ENCODE assay signal across 22 mouse cellular contexts in the genomic region with DNA sequence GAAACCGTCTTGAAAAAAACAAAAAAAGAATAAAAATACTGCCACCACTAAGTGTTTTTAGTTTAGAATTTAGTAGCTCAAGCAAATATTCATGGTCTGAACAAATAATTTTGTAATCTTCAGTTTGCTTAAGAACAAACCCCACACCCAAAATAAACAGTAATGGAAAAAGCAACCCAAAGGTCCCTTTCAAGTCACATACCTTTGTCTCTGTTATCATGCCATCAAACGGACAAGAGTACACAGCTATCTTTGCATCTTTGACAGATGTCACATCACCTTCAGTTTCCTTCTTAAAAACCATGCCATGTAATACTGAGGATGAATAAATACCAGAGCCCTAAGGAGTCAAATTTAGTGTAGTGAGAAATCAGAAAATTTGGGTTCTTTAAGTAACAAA. TPM values are rescaled to one million over a fixed set of nuclear protein-coding genes. Genes with fewer than 3 reads are reported as not detected.
DNase-seq lines count a peak whose midpoint lies in the region; ATAC-seq and TF ChIP-seq lines count a peak whose summit lies in the region.
"Had no signal": no experiment of that assay in that cellular context is flagged by ENCODE, and none has a peak within 500 bp of the region (broad histone marks: within the 10 kb centered on the region; RNA-seq: fewer than 3 reads in every experiment).

No protein-coding gene starts in this region.

- peak; percentile 3 for DNase-seq in heart, adult 11 months
- DNase-seq in heart, embryonic 10.5 days (ENCODE audit: low spot score) = no peak
- DNase-seq in liver, adult 2 months (ENCODE audit: extremely low read depth, low read depth, low spot score) = peak; percentile 94
- DNase-seq in liver (no peak), CH12.LX (ENCODE audit: extremely low read depth) (no peak)
- no peak for DNase-seq in liver, postnatal 0 days
- no peak for DNase-seq in liver, embryonic 11.5 days (ENCODE audit: low spot score)
- no peak for DNase-seq in layer of hippocampus, adult 11-12 months (ENCODE audit: low spot score)
- DNase-seq: adrenal gland, adult 2 months; adrenal gland, adult 8-10 months; adrenal gland, postnatal 10 days; adrenal gland, postnatal 14 days; adrenal gland, postnatal 25 days; adrenal gland, postnatal 36 days; B cell, adult 2 months; cerebellum, adult 11 months; cerebellum, adult 11-12 months; cerebellum, adult 18-20 months had no signal

- peak; percentile 63 for ATAC-seq in liver, postnatal 0 days
- no peak for ATAC-seq in liver, embryonic 11.5 days (replicated peaks; ENCODE audit: low FRiP score)
- ATAC-seq: activated CD4-positive, CD25-positive, alpha-beta regulatory T cell, adult 4 months; CD4-positive, CD25-positive, alpha-beta regulatory T cell, adult 4 months; Patski had no signal

- dilution Hi-C loops in CH12.LX (cut with MboI; ENCODE audit: extremely low pct_ligation_motif_present, extremely low pct_unique_long_range_greater_than_20kb, low sequenced_read_pairs) = no loop called here

- H3K79me2 ChIP-seq in liver, adult 2 months (ENCODE audit: control insufficient read depth, insufficient read depth, low read length) = no peaks in the 10 kb centered on the region
- H3K79me2 ChIP-seq in CH12.LX (replicated peaks; ENCODE audit: control insufficient read depth, extremely low read depth, insufficient read depth, poor library complexity, severe bottlenecking) = peaks cover 39% of the 10 kb centered on the region

- in situ Hi-C loops in CH12.LX (cut with MboI; ENCODE audit: low pct_ligation_motif_present, low pct_unique_long_range_greater_than_20kb, low sequenced_read_pairs) = no loop called here

- no peak for TF ChIP-seq POLR2A in liver, adult 2 months (IDR thresholded peaks at IDR 0.05; ENCODE audit: extremely low read depth, insufficient read depth, low read length)
- TF ChIP-seq POLR2A in CH12.LX (IDR thresholded peaks at IDR 0.05; ENCODE audit: low read depth, low read length) = no peak

- no peak overlapping the region for H3K9ac ChIP-seq in liver, adult 2 months (ENCODE audit: low read depth, low read length)
- H3K9ac ChIP-seq in liver, postnatal 0 days (replicated peaks) = no peak overlapping the region
- no peak overlapping the region for H3K9ac ChIP-seq in liver, embryonic 11.5 days (ENCODE audit: low read depth, low read length)
- H3K9ac ChIP-seq in CH12.LX (ENCODE audit: insufficient read depth, low read depth) = no peak overlapping the region

- H3K4me2 ChIP-seq in liver, postnatal 0 days (ENCODE audit: low read depth, low read length) = no peak overlapping the region
- no peak overlapping the region for H3K4me2 ChIP-seq in liver, embryonic 11.5 days
- no peak overlapping the region for H3K4me2 ChIP-seq in CH12.LX (ENCODE audit: insufficient read depth, low read depth, poor library complexity, severe bottlenecking)

- no peak for TF ChIP-seq RAD21 in CH12.LX (IDR thresholded peaks at IDR 0.05; ENCODE audit: low read depth, low read length)

- no peak for TF ChIP-seq EP300 in liver, postnatal 0 days (IDR thresholded peaks at IDR 0.05; ENCODE audit: low read depth)
- no peak for TF ChIP-seq EP300 in CH12.LX (IDR thresholded peaks at IDR 0.05; ENCODE audit: low read length)

- no peak overlapping the region for H3K4me3 ChIP-seq in heart, embryonic 10.5 days
- no peak overlapping the region for H3K4me3 ChIP-seq in liver, adult 2 months (ENCODE audit: insufficient read depth, low read depth, low read length)
- H3K4me3 ChIP-seq in liver, postnatal 0 days (ENCODE audit: low read depth, low read length) = no peak overlapping the region
- H3K4me3 ChIP-seq in liver, embryonic 11.5 days (ENCODE audit: low read depth, low read length) = no peak overlapping the region
- no peak overlapping the region for H3K4me3 ChIP-seq in CH12.LX (replicated peaks in 1 of 3; ENCODE audit: low read depth in 2 of 3, low read length in 2 of 3, poor library complexity in 1 of 3)

- no peaks in the 10 kb centered on the region for H3K4me1 ChIP-seq in heart, embryonic 10.5 days
- peaks cover 9% of the 10 kb centered on the region; the same call in 1 of the 2 replicates for H3K4me1 ChIP-seq in liver, adult 2 months (ENCODE audit: control insufficient read depth, insufficient read depth, low read length)
- H3K4me1 ChIP-seq in liver, postnatal 0 days (ENCODE audit: insufficient read depth) = no peaks in the 10 kb centered on the region
- H3K4me1 ChIP-seq in liver, embryonic 11.5 days (replicated peaks; ENCODE audit: control insufficient read depth, insufficient read depth, low read length) = no peaks in the 10 kb centered on the region
- peaks cover 3 to 17% of the 10 kb centered on the region in 2 experiments; a peak in 3 of 4 replicates for H3K4me1 ChIP-seq in CH12.LX (ENCODE audit: control insufficient read depth in 1 of 2, insufficient read depth in 2 of 2)

- H3K27ac ChIP-seq in heart, embryonic 10.5 days = no peak overlapping the region
- H3K27ac ChIP-seq in liver, adult 2 months (replicated peaks; ENCODE audit: insufficient read depth, low read depth, low read length) = peak overlapping the region; percentile 75
- H3K27ac ChIP-seq in liver, postnatal 0 days (ENCODE audit: low read depth) = 0 out of 2 replicates have a peak overlapping the region, but pooled peaks have one; percentile 23
- H3K27ac ChIP-seq in liver, embryonic 11.5 days (ENCODE audit: low read depth, low read length) = no peak overlapping the region
- no peak overlapping the region for H3K27ac ChIP-seq in CH12.LX (ENCODE audit: insufficient read depth, low read depth)

- H3K27me3 ChIP-seq in heart, embryonic 10.5 days (ENCODE audit: insufficient read depth, poor library complexity, severe bottlenecking) = no peaks in the 10 kb centered on the region
- H3K27me3 ChIP-seq in liver, adult 2 months (ENCODE audit: control insufficient read depth, insufficient read depth, low read length) = no peaks in the 10 kb centered on the region
- no peaks in the 10 kb centered on the region for H3K27me3 ChIP-seq in liver, postnatal 0 days (ENCODE audit: insufficient read depth, low read length)
- no peaks in the 10 kb centered on the region for H3K27me3 ChIP-seq in liver, embryonic 11.5 days (replicated peaks; ENCODE audit: control insufficient read depth, insufficient read depth, low read length)
- no peaks in the 10 kb centered on the region for H3K27me3 ChIP-seq in CH12.LX (replicated peaks)
- H3K27me3 ChIP-seq: Patski had no signal

- peaks cover 98% of the 10 kb centered on the region for H3K36me3 ChIP-seq in heart, embryonic 10.5 days
- H3K36me3 ChIP-seq in liver, adult 2 months (ENCODE audit: control insufficient read depth, insufficient read depth, low read length) = peaks cover 80% of the 10 kb centered on the region
- H3K36me3 ChIP-seq in liver, postnatal 0 days (replicated peaks; ENCODE audit: insufficient read depth, low read length) = peaks cover 85% of the 10 kb centered on the region
- peaks cover 57% of the 10 kb centered on the region for H3K36me3 ChIP-seq in liver, embryonic 11.5 days (ENCODE audit: control insufficient read depth, insufficient read depth, low read length)
- H3K36me3 ChIP-seq in CH12.LX (replicated peaks in 1 of 2; ENCODE audit: control insufficient read depth in 1 of 2, insufficient read depth in 1 of 2, low read length in 1 of 2) = peaks cover 76 to 93% of the 10 kb centered on the region in 2 experiments

- no peaks in the 10 kb centered on the region for H3K9me3 ChIP-seq in heart, embryonic 10.5 days
- H3K9me3 ChIP-seq in liver, postnatal 0 days (ENCODE audit: low read length) = no peaks in the 10 kb centered on the region
- no peaks in the 10 kb centered on the region for H3K9me3 ChIP-seq in liver, embryonic 11.5 days (ENCODE audit: control insufficient read depth, low read length)
- H3K9me3 ChIP-seq in CH12.LX (replicated peaks; ENCODE audit: low read length) = no peaks in the 10 kb centered on the region
- H3K9me3 ChIP-seq: G1E had no signal

- no peak for TF ChIP-seq CTCF in liver, adult 2 months (IDR thresholded peaks at IDR 0.05; ENCODE audit: low read depth, low read length)
- TF ChIP-seq CTCF in liver, postnatal 0 days (IDR thresholded peaks at IDR 0.05; ENCODE audit: low read depth) = no peak
- no peak for TF ChIP-seq CTCF in CH12.LX (conservative IDR thresholded peaks at IDR 0.05 in 1 of 2, IDR thresholded peaks at IDR 0.05 in 1 of 2; ENCODE audit: low read depth in 2 of 2, low read length in 2 of 2)

- 75% methylated on average over 2 of the region's 2 CpGs for whole genome bisulfite sequencing in heart, embryonic 10.5 days
- WGBS in liver, adult 2 months = 19% methylated on average over 2 of the region's 2 CpGs
- 53% methylated on average over 2 of the region's 2 CpGs for WGBS in liver, postnatal 0 days (ENCODE audit: insufficient replicate concordance)
- 63% methylated on average over 2 of the region's 2 CpGs for WGBS in liver, embryonic 11.5 days

RNA-seq across cellular contexts. Expression of a gene that starts 7.1 kb away (rescaled TPM):
- polyA plus RNA-seq in heart, embryonic 10.5 days (2016; fragmentation: Nextera tagmentation; extraction: Ambion mirVana) = 437 and 566 TPM in 2 replicates
- 106 and 121 TPM in 2 replicates for total RNA-seq in liver, adult 2 months (2014; rRNA removed)
- polyA plus RNA-seq in liver, adult 2 months (2012; rRNA removed) = 22.5 and 24.9 TPM in 2 replicates
- polyA plus RNA-seq in liver, postnatal 0 days (2015; fragmentation: Nextera tagmentation; extraction: Ambion mirVana) = 169 and 170 TPM in 2 replicates
- polyA plus RNA-seq in liver, embryonic 11.5 days (2014; fragmentation: Nextera tagmentation; extraction: Ambion mirVana) = 614 and 690 TPM in 2 replicates
- total RNA-seq in CH12.LX (2012; rRNA removed) = 350 and 466 TPM in 2 replicates
- total RNA-seq in CH12.LX (2014; rRNA removed) = 863 and 980 TPM in 2 replicates
- 1,169 and 1,185 TPM in 2 replicates for polyA plus RNA-seq in CH12.LX (2012; ENCODE audit: insufficient read length, low read depth)

RNA-seq across cellular contexts. Expression of a gene that starts 34.1 kb away (rescaled TPM):
- 36.2 and 38.6 TPM in 2 replicates for polyA plus RNA-seq in heart, embryonic 10.5 days (2016; fragmentation: Nextera tagmentation; extraction: Ambion mirVana)
- 40.6 and 47.7 TPM in 2 replicates for total RNA-seq in liver, adult 2 months (2014; rRNA removed)
- 9.0 and 9.7 TPM in 2 replicates for polyA plus RNA-seq in liver, adult 2 months (2012; rRNA removed)
- polyA plus RNA-seq in liver, postnatal 0 days (2015; fragmentation: Nextera tagmentation; extraction: Ambion mirVana) = 21.8 and 23.6 TPM in 2 replicates
- 37.4 and 42.7 TPM in 2 replicates for polyA plus RNA-seq in liver, embryonic 11.5 days (2014; fragmentation: Nextera tagmentation; extraction: Ambion mirVana)
- total RNA-seq in CH12.LX (2012; rRNA removed) = 85.6 and 92.2 TPM in 2 replicates
- total RNA-seq in CH12.LX (2014; rRNA removed) = 77.0 and 80.9 TPM in 2 replicates
- polyA plus RNA-seq in CH12.LX (2012; ENCODE audit: insufficient read length, low read depth) = 144 and 149 TPM in 2 replicates

RNA-seq across cellular contexts. Expression of a gene that starts 48.2 kb away (rescaled TPM):
- 11.8 and 13.6 TPM in 2 replicates for polyA plus RNA-seq in heart, embryonic 10.5 days (2016; fragmentation: Nextera tagmentation; extraction: Ambion mirVana)
- total RNA-seq in liver, adult 2 months (2014; rRNA removed) = 7.7 and 9.5 TPM in 2 replicates
- polyA plus RNA-seq in liver, adult 2 months (2012; rRNA removed) = 5.0 and 5.1 TPM in 2 replicates
- 4.6 and 5.2 TPM in 2 replicates for polyA plus RNA-seq in liver, postnatal 0 days (2015; fragmentation: Nextera tagmentation; extraction: Ambion mirVana)
- 12.2 and 12.6 TPM in 2 replicates for polyA plus RNA-seq in liver, embryonic 11.5 days (2014; fragmentation: Nextera tagmentation; extraction: Ambion mirVana)
- total RNA-seq in CH12.LX (2012; rRNA removed) (14.2 and 17.6 TPM in 2 replicates), CH12.LX (2014; rRNA removed) (35.9 and 37.9 TPM in 2 replicates)
- 32.5 and 35.9 TPM in 2 replicates for polyA plus RNA-seq in CH12.LX (2012; ENCODE audit: insufficient read length, low read depth)

RNA-seq across cellular contexts. Expression of a gene that starts 56.2 kb away (rescaled TPM):
- 24.9 and 28.9 TPM in 2 replicates for polyA plus RNA-seq in heart, embryonic 10.5 days (2016; fragmentation: Nextera tagmentation; extraction: Ambion mirVana)
- 18.9 TPM in 2 replicates for total RNA-seq in liver, adult 2 months (2014; rRNA removed)
- polyA plus RNA-seq in liver, adult 2 months (2012; rRNA removed) = 2.9 and 3.0 TPM in 2 replicates
- 5.2 and 6.9 TPM in 2 replicates for polyA plus RNA-seq in liver, postnatal 0 days (2015; fragmentation: Nextera tagmentation; extraction: Ambion mirVana)
- 26.3 and 30.3 TPM in 2 replicates for polyA plus RNA-seq in liver, embryonic 11.5 days (2014; fragmentation: Nextera tagmentation; extraction: Ambion mirVana)
- total RNA-seq in CH12.LX (2012; rRNA removed) = 21.5 and 22.8 TPM in 2 replicates
- total RNA-seq in CH12.LX (2014; rRNA removed) = 30.8 and 33.0 TPM in 2 replicates
- polyA plus RNA-seq in CH12.LX (2012; ENCODE audit: insufficient read length, low read depth) = 31.8 and 34.6 TPM in 2 replicates

Comparison
In these comparisons a context has a peak if more than half of its experiments do, and no peak if none do; other contexts are left out.
1. DNase-seq: peak in heart, adult 11 months (single experiment) and liver, adult 2 months (single experiment); none in heart, embryonic 10.5 days (single experiment), liver (single experiment), liver, postnatal 0 days (single experiment), liver, embryonic 11.5 days (single experiment), CH12.LX (single experiment) and layer of hippocampus, adult 11-12 months (single experiment).
2. H3K27ac ChIP-seq: peak in liver, adult 2 months (single experiment) and liver, postnatal 0 days (single experiment); none in heart, embryonic 10.5 days (single experiment), liver, embryonic 11.5 days (single experiment) and CH12.LX (single experiment).